Mouse (Mus musculus) brain, adult 2 months (tissue): ENCODE measurements around the gene Zfp933.
"Not testable (repeated sequence)": the region's sequence is repeated elsewhere in the genome, so short reads cannot be mapped to it uniquely, and the experiment has no call there.

Experiments used
- DNase-seq: peaks from one replicate; pipeline ENCODE4 v3.0.0; 2011; ENCODE audit warnings: low read depth, low spot score

Gene Zfp933

GRCm38 (mm10) chr4:147862051-147862450 is 13.9 kb upstream of the Zfp933 start:
- no peak for DNase-seq

- DNase-seq = no peak
Observed at GRCm38 (mm10) chr4:147850776-147851175, 2.6 kb upstream of the Zfp933 start.

- no peak for DNase-seq
Observed at GRCm38 (mm10) chr4:147848584-147848991, 422 bp upstream of the Zfp933 start.

- no peak for DNase-seq
Observed at GRCm38 (mm10) chr4:147842871-147843270, 5.3 kb downstream of the Zfp933 start.

GRCm38 (mm10) chr4:147839282-147839681 is 8.9 kb downstream of the Zfp933 start:
- DNase-seq = not testable (repeated sequence)

- DNase-seq = no peak
Observed at GRCm38 (mm10) chr4:147824389-147824788, 23.8 kb downstream of the Zfp933 start.

- DNase-seq = not testable (repeated sequence)
Observed at GRCm38 (mm10) chr4:147821414-147821813, 26.8 kb downstream of the Zfp933 start.

- DNase-seq = not testable (repeated sequence)
Observed at GRCm38 (mm10) chr4:147819659-147820058, 28.5 kb downstream of the Zfp933 start.

- DNase-seq = peak; percentile 10
Observed at GRCm38 (mm10) chr4:147814592-147815167, 33.5 kb downstream of the Zfp933 start.

- peak; percentile 7 for DNase-seq
Observed at GRCm38 (mm10) chr4:147813249-147813765, 34.9 kb downstream of the Zfp933 start.

GRCm38 (mm10) chr4:147809966-147810304 is 38.2 kb downstream of the Zfp933 start:
- not testable (repeated sequence) for DNase-seq

GRCm38 (mm10) chr4:147809292-147809965 is 38.7 kb downstream of the Zfp933 start, which contains the start of gene Zfp984:
Zfp984 (minus strand) TSS chr4:147809788.
- not testable (repeated sequence) for DNase-seq

- not testable (repeated sequence) for DNase-seq
Observed at GRCm38 (mm10) chr4:147808483-147808882, 39.7 kb downstream of the Zfp933 start.

GRCm38 (mm10) chr4:147795308-147795707 is 52.9 kb downstream of the Zfp933 start:
- DNase-seq = not testable (repeated sequence)

GRCm38 (mm10) chr4:147794026-147794665 is 54.0 kb downstream of the Zfp933 start:
- not testable (repeated sequence) for DNase-seq

GRCm38 (mm10) chr4:147793390-147793916 is 54.7 kb downstream of the Zfp933 start:
- DNase-seq = not testable (repeated sequence)

- not testable (repeated sequence) for DNase-seq
Observed at GRCm38 (mm10) chr4:147791729-147792128, 56.4 kb downstream of the Zfp933 start.
